Mouse (Mus musculus): Measurements from ENCODE around the gene Brpf3. TPM values are rescaled to one million over a fixed set of nuclear protein-coding genes. Genes with fewer than 3 reads are reported as not detected.

The Brpf3 gene
- total RNA-seq, 1 experiment from 2014 or later, result 6.7 TPM

Other genes with a start within 250 kb of the Brpf3 start
- gene Clps, start 240.3 kb upstream of the Brpf3 start, total RNA-seq (2017), result not detected in 3 replicates
- not detected in 3 replicates for gene Lhfpl5, start 225.4 kb upstream of the Brpf3 start, total RNA-seq (2017)
- 82.1 to 102 TPM (median 82.6 TPM) in 3 replicates for gene Srpk1, start 178.4 kb upstream of the Brpf3 start, total RNA-seq (2017)
- 0.97 to 1.5 TPM in 2 of 3 replicates, not detected in the other for gene Slc26a8, start 110.9 kb upstream of the Brpf3 start, total RNA-seq (2017)
- 157 to 202 TPM (median 181 TPM) in 3 replicates for gene Mapk14, start 109.8 kb upstream of the Brpf3 start, total RNA-seq (2017)
- gene AC170998.1, start 75.0 kb upstream of the Brpf3 start, total RNA-seq (2017), result 10.1 to 17.4 TPM in 2 of 3 replicates, not detected in the other
- gene Mapk13, start 31.8 kb upstream of the Brpf3 start, total RNA-seq (2017), result 1.5 to 2.3 TPM (median 1.8 TPM) in 3 replicates
- not detected in 3 replicates for gene Pnpla1, start 57.3 kb downstream of the Brpf3 start, total RNA-seq (2017)
- gene 4930539E08Rik, start 114.2 kb downstream of the Brpf3 start, total RNA-seq (2017), result 0.38 to 0.78 TPM in 2 of 3 replicates, not detected in the other
- gene Pxt1, start 142.8 kb downstream of the Brpf3 start, total RNA-seq (2017), result not detected in 3 replicates
- 67.0 to 103 TPM (median 95.1 TPM) in 3 replicates for gene Kctd20, start 150.9 kb downstream of the Brpf3 start, total RNA-seq (2017)
- 369 to 443 TPM (median 402 TPM) in 3 replicates for gene Stk38, start 206.9 kb downstream of the Brpf3 start, total RNA-seq (2017)
- 679 to 753 TPM (median 702 TPM) in 3 replicates for gene Srsf3, start 231.5 kb downstream of the Brpf3 start, total RNA-seq (2017)

Measured in monocyte, adult 5-6 weeks (primary cell).